Mouse (Mus musculus): Measurements from ENCODE around the gene Stx11. TPM values are rescaled to one million over a fixed set of nuclear protein-coding genes. Genes with fewer than 3 reads are reported as not detected.
"Not testable (repeated sequence)": the region's sequence is repeated elsewhere in the genome, so short reads cannot be mapped to it uniquely, and the experiment has no call there.

Gene Stx11
- total and polyA plus RNA-seq, 2 experiments from 2014 or later, result 0.91 to 1.3 TPM

GRCm38 (mm10) chr10:12962238-12962637 lies 1.9 kb downstream of the Stx11 start:
- no peak for ATAC-seq
- H3K36me3 ChIP-seq (ENCODE audit: insufficient read depth, low read length), result no peaks in the 10 kb centered on the region
- no peak overlapping the region for H3K9ac ChIP-seq (replicated peaks; ENCODE audit: low read length)
- H3K4me3 ChIP-seq (ENCODE audit: low read length), result no peak overlapping the region
- TF ChIP-seq CTCF (IDR thresholded peaks at IDR 0.05; ENCODE audit: low read depth), result no peak
- DNase-seq (ENCODE audit: low spot score), result no peak
- no peaks in the 10 kb centered on the region for H3K9me3 ChIP-seq (ENCODE audit: low read length)
- H3K27ac ChIP-seq, result no peak overlapping the region
- H3K4me1 ChIP-seq (ENCODE audit: insufficient read depth, low read length), result 0 out of 2 replicates have a peak, but pooled peaks cover 3% of the 10 kb centered on the region
- H3K27me3 ChIP-seq (ENCODE audit: insufficient read depth, low read length), result no peaks in the 10 kb centered on the region
- H3K4me2 ChIP-seq (ENCODE audit: low read depth, low read length), result no peak overlapping the region

GRCm38 (mm10) chr10:12961546-12961945 lies 2.6 kb downstream of the Stx11 start:
- Histone ChIP-seq H3K36me3 (ENCODE audit: insufficient read depth, low read length) (no peaks in the 10 kb centered on the region), H3K9ac (replicated peaks; ENCODE audit: low read length) (no peak overlapping the region), H3K4me3 (ENCODE audit: low read length) (no peak overlapping the region), H3K27me3 (ENCODE audit: insufficient read depth, low read length) (no peaks in the 10 kb centered on the region), H3K27ac (no peak overlapping the region), H3K4me1 (ENCODE audit: insufficient read depth, low read length) (0 out of 2 replicates have a peak, but pooled peaks cover 3% of the 10 kb centered on the region), H3K9me3 (ENCODE audit: low read length) (no peaks in the 10 kb centered on the region), H3K4me2 (ENCODE audit: low read depth, low read length) (no peak overlapping the region)
- no peak for DNase-seq (ENCODE audit: low spot score)
- WGBS, result 89% methylated on average over 8 of the region's 8 CpGs
- no peak for TF ChIP-seq CTCF (IDR thresholded peaks at IDR 0.05; ENCODE audit: low read depth)
- no peak for ATAC-seq

GRCm38 (mm10) chr10:12957271-12957670 lies 6.8 kb downstream of the Stx11 start:
- Histone ChIP-seq H3K4me3 (ENCODE audit: low read length) (no peak overlapping the region), H3K36me3 (ENCODE audit: insufficient read depth, low read length) (no peaks in the 10 kb centered on the region), H3K27ac (no peak overlapping the region), H3K27me3 (ENCODE audit: insufficient read depth, low read length) (no peaks in the 10 kb centered on the region), H3K9ac (replicated peaks; ENCODE audit: low read length) (no peak overlapping the region), H3K9me3 (ENCODE audit: low read length) (no peaks in the 10 kb centered on the region), H3K4me2 (ENCODE audit: low read depth, low read length) (no peak overlapping the region), H3K4me1 (ENCODE audit: insufficient read depth, low read length) (no peaks in the 10 kb centered on the region)
- 84% methylated on average over 4 of the region's 4 CpGs for whole genome bisulfite sequencing
- DNase-seq (ENCODE audit: low spot score) (no peak), ATAC-seq (no peak)
- TF ChIP-seq CTCF (IDR thresholded peaks at IDR 0.05; ENCODE audit: low read depth), result no peak

GRCm38 (mm10) chr10:12955831-12956230 lies 8.3 kb downstream of the Stx11 start:
- no peak overlapping the region for H3K27ac ChIP-seq
- H3K4me1 ChIP-seq (ENCODE audit: insufficient read depth, low read length), result no peaks in the 10 kb centered on the region
- 61% methylated on average over 1 of the region's 1 CpGs for WGBS
- no peaks in the 10 kb centered on the region for H3K9me3 ChIP-seq (ENCODE audit: low read length)
- ATAC-seq (no peak), DNase-seq (ENCODE audit: low spot score) (no peak)
- no peak overlapping the region for H3K4me2 ChIP-seq (ENCODE audit: low read depth, low read length)
- no peak for TF ChIP-seq CTCF (IDR thresholded peaks at IDR 0.05; ENCODE audit: low read depth)
- no peak overlapping the region for H3K9ac ChIP-seq (replicated peaks; ENCODE audit: low read length)
- H3K36me3 ChIP-seq (ENCODE audit: insufficient read depth, low read length), result no peaks in the 10 kb centered on the region
- no peak overlapping the region for H3K4me3 ChIP-seq (ENCODE audit: low read length)
- no peaks in the 10 kb centered on the region for H3K27me3 ChIP-seq (ENCODE audit: insufficient read depth, low read length)

- 65% methylated on average over 4 of the region's 4 CpGs for WGBS
- H3K36me3 ChIP-seq (ENCODE audit: insufficient read depth, low read length); H3K4me2 ChIP-seq (ENCODE audit: low read depth, low read length); H3K27me3 ChIP-seq (ENCODE audit: insufficient read depth, low read length); H3K4me3 ChIP-seq (ENCODE audit: low read length); H3K4me1 ChIP-seq (ENCODE audit: insufficient read depth, low read length); H3K9me3 ChIP-seq (ENCODE audit: low read length); H3K27ac ChIP-seq; H3K9ac ChIP-seq (replicated peaks; ENCODE audit: low read length); ATAC-seq; DNase-seq (ENCODE audit: low spot score): not testable (repeated sequence)
Measured at GRCm38 (mm10) chr10:12951358-12951757, 12.7 kb downstream of the Stx11 start.

- H3K4me2 ChIP-seq (ENCODE audit: low read depth, low read length), result no peak overlapping the region
- DNase-seq (ENCODE audit: low spot score), result no peak
- H3K9me3 ChIP-seq (ENCODE audit: low read length), result no peaks in the 10 kb centered on the region
- no peak for ATAC-seq
- H3K36me3 ChIP-seq (ENCODE audit: insufficient read depth, low read length), result no peaks in the 10 kb centered on the region
- no peaks in the 10 kb centered on the region for H3K27me3 ChIP-seq (ENCODE audit: insufficient read depth, low read length)
- H3K4me1 ChIP-seq (ENCODE audit: insufficient read depth, low read length), result no peaks in the 10 kb centered on the region
- H3K27ac ChIP-seq, result no peak overlapping the region
- 87% methylated on average over 7 of the region's 7 CpGs for WGBS
- H3K4me3 ChIP-seq (ENCODE audit: low read length), result no peak overlapping the region
- TF ChIP-seq CTCF (IDR thresholded peaks at IDR 0.05; ENCODE audit: low read depth), result no peak
- H3K9ac ChIP-seq (replicated peaks; ENCODE audit: low read length), result no peak overlapping the region
Measured at GRCm38 (mm10) chr10:12949299-12949698, 14.8 kb downstream of the Stx11 start.

GRCm38 (mm10) chr10:12947606-12948005 lies 16.5 kb downstream of the Stx11 start:
- Histone ChIP-seq H3K4me2 (ENCODE audit: low read depth, low read length) (no peak overlapping the region), H3K27ac (no peak overlapping the region), H3K4me3 (ENCODE audit: low read length) (no peak overlapping the region), H3K9me3 (ENCODE audit: low read length) (no peaks in the 10 kb centered on the region), H3K9ac (replicated peaks; ENCODE audit: low read length) (no peak overlapping the region), H3K36me3 (ENCODE audit: insufficient read depth, low read length) (no peaks in the 10 kb centered on the region), H3K4me1 (ENCODE audit: insufficient read depth, low read length) (no peaks in the 10 kb centered on the region), H3K27me3 (ENCODE audit: insufficient read depth, low read length) (no peaks in the 10 kb centered on the region)
- no peak for ATAC-seq
- WGBS, result 94% methylated on average over 3 of the region's 3 CpGs
- DNase-seq (ENCODE audit: low spot score), result no peak
- no peak for TF ChIP-seq CTCF (IDR thresholded peaks at IDR 0.05; ENCODE audit: low read depth)

All from hindbrain, postnatal 0 days (tissue).